In genomic region chr1:171502388-171503249, GRCm38 (mm10) we compare ENCODE assay signal across 8 mouse cellular contexts. TPM values are rescaled to one million over a fixed set of nuclear protein-coding genes. Genes with fewer than 3 reads are reported as not detected.
A peak's percentile ranks its signal among the peaks of the same experiment; 100 is the strongest.
DNase-seq lines count a peak whose midpoint lies in the region; ATAC-seq lines count a peak whose summit lies in the region.

No protein-coding gene starts in this region.

- H3K9ac ChIP-seq in lung, embryonic 16.5 days (ENCODE audit: low read length) = peak overlapping the region; percentile 35; the same call in 1 of the 2 replicates

- peaks cover 5% of the 10 kb centered on the region; the same call in 1 of the 2 replicates for H3K4me1 ChIP-seq in lung, embryonic 16.5 days (replicated peaks; ENCODE audit: control insufficient read depth, insufficient read depth, low read length)

- H3K27ac ChIP-seq in lung, embryonic 16.5 days (ENCODE audit: low read length) = peak overlapping the region; percentile 96

- ATAC-seq in frontal cortex, adult (ENCODE audit: low TSS enrichment) = peak; percentile 33
- ATAC-seq in lung, embryonic 16.5 days (ENCODE audit: low read depth) = peak; percentile 84

- peak overlapping the region; percentile 20 for H3K4me3 ChIP-seq in lung, embryonic 16.5 days (ENCODE audit: low read length)

- no peaks in the 10 kb centered on the region for H3K27me3 ChIP-seq in lung, embryonic 16.5 days (ENCODE audit: control insufficient read depth, insufficient read depth, low read depth, low read length)

- no peaks in the 10 kb centered on the region for H3K9me3 ChIP-seq in lung, embryonic 16.5 days (ENCODE audit: control insufficient read depth, low read length)

- WGBS in lung, embryonic 16.5 days = under 1% methylated on average over 14 of the region's 14 CpGs

- H3K36me3 ChIP-seq in lung, embryonic 16.5 days (ENCODE audit: control insufficient read depth, insufficient read depth, low read length) = no peaks in the 10 kb centered on the region

- peak overlapping the region; percentile 46 for H3K4me2 ChIP-seq in lung, embryonic 16.5 days (ENCODE audit: low read depth, low read length)

- DNase-seq in frontal cortex, postnatal 25 days (ENCODE audit: low spot score in 2 of 2) = no peak
- DNase-seq in T-cell, adult 2 months (ENCODE audit: low spot score) = peak; percentile 68
- peak; percentile 90 for DNase-seq in embryo, embryonic 10.5 days (ENCODE audit: low spot score)
- peak; percentile 51 to 58 for DNase-seq in heart, adult 9 months (ENCODE audit: low spot score in 2 of 2)
- peak; percentile 40 to 58 for DNase-seq in kidney, adult 8-10 months
- DNase-seq in retina, adult 2 months (ENCODE audit: low read depth, low spot score) = peak; percentile 65

RNA-seq across cellular contexts. Expression of gene Alyref2, which starts 0.7 kb away (rescaled TPM):
- 11.8 and 13.6 TPM in 2 replicates for polyA plus RNA-seq in lung, embryonic 16.5 days (2015; fragmentation: Nextera tagmentation; extraction: Ambion mirVana)

RNA-seq across cellular contexts. Expression of gene Itln1, which starts 32.5 kb away (rescaled TPM):
- polyA plus RNA-seq in lung, embryonic 16.5 days (2015; fragmentation: Nextera tagmentation; extraction: Ambion mirVana) = not detected in 2 replicates

RNA-seq across cellular contexts. Expression of gene Cd244a, which starts 56.4 kb away (rescaled TPM):
- polyA plus RNA-seq in lung, embryonic 16.5 days (2015; fragmentation: Nextera tagmentation; extraction: Ambion mirVana) = 0.85 and 1.0 TPM in 2 replicates

Comparison
In these comparisons a context has a peak if more than half of its experiments do, and no peak if none do; other contexts are left out.
1. DNase-seq: peak in T-cell, adult 2 months (single experiment), embryo, embryonic 10.5 days (single experiment), heart, adult 9 months (2 of 2), kidney, adult 8-10 months (2 of 2) and retina, adult 2 months (single experiment); none in frontal cortex, postnatal 25 days (0 of 2).